Mouse (Mus musculus) liver, adult (tissue): ENCODE data around the gene Ndufv1.

Source experiments
- GATA4 ChIP-seq: IDR thresholded peaks from 2 replicates; pipeline ENCODE4 v1.6.1; 2014; ENCODE audit warnings: mild to moderate bottlenecking, low read length; ENCODE audit not compliant: insufficient replicate concordance

The Ndufv1 gene

GRCm38 (mm10) chr19:3994932-3995331 is 17.7 kb downstream of the Ndufv1 start:
- TF ChIP-seq GATA4 = no peak

GRCm38 (mm10) chr19:3992416-3992815 is 20.2 kb downstream of the Ndufv1 start, which contains the start of gene Tbx10:
Tbx10 (plus strand) TSS chr19:3992752.
- TF ChIP-seq GATA4 = no peak

- no peak for TF ChIP-seq GATA4
Observed at GRCm38 (mm10) chr19:3991966-3992365, 20.6 kb downstream of the Ndufv1 start.

- no peak for TF ChIP-seq GATA4
Observed at GRCm38 (mm10) chr19:3991562-3991961, 21.0 kb downstream of the Ndufv1 start.

GRCm38 (mm10) chr19:3990804-3991203 is 21.8 kb downstream of the Ndufv1 start:
- TF ChIP-seq GATA4 = no peak

- no peak for TF ChIP-seq GATA4
Observed at GRCm38 (mm10) chr19:3988750-3989149, 23.9 kb downstream of the Ndufv1 start.

- no peak for TF ChIP-seq GATA4
Observed at GRCm38 (mm10) chr19:3988066-3988465, 24.5 kb downstream of the Ndufv1 start.

- TF ChIP-seq GATA4 = no peak
Observed at GRCm38 (mm10) chr19:3986334-3986733, 26.3 kb downstream of the Ndufv1 start, which contains the start of gene Acy3. Acy3 (plus strand) TSS chr19:3986570.

GRCm38 (mm10) chr19:3985261-3985681 is 27.3 kb downstream of the Ndufv1 start:
- peak; percentile 84; the same call in 1 of the 2 replicates for TF ChIP-seq GATA4

GRCm38 (mm10) chr19:3983527-3984200 is 28.9 kb downstream of the Ndufv1 start:
- no peak for TF ChIP-seq GATA4

- no peak for TF ChIP-seq GATA4
Observed at GRCm38 (mm10) chr19:3980917-3981316, 31.7 kb downstream of the Ndufv1 start.

- no peak for TF ChIP-seq GATA4
Observed at GRCm38 (mm10) chr19:3980309-3980708, 32.3 kb downstream of the Ndufv1 start.

GRCm38 (mm10) chr19:3975866-3976265 is 36.7 kb downstream of the Ndufv1 start:
- TF ChIP-seq GATA4 = no peak

- TF ChIP-seq GATA4 = no peak
Observed at GRCm38 (mm10) chr19:3972229-3972628, 40.4 kb downstream of the Ndufv1 start, which contains the start of gene Aldh3b2. Aldh3b2 (plus strand) TSS chr19:3972328.

- TF ChIP-seq GATA4 = no peak
Observed at GRCm38 (mm10) chr19:3967258-3967657, 45.3 kb downstream of the Ndufv1 start.

- TF ChIP-seq GATA4 = no peak
Observed at GRCm38 (mm10) chr19:3966330-3967075, 46.1 kb downstream of the Ndufv1 start.
